Mouse (Mus musculus) stomach, embryonic 16.5 days (tissue): Measurements from ENCODE around the gene Chrne. TPM values are rescaled to one million over a fixed set of nuclear protein-coding genes. Genes with fewer than 3 reads are reported as not detected.

Experiments used
- ATAC-seq: fragments of 200-750 bp; cut with Nextera tagmentation; 2 replicates; pipeline ENCODE4 v1.8.0; 2017; ENCODE audit warnings: moderate number of reproducible peaks, moderate TSS enrichment; ENCODE audit not compliant: insufficient read depth, low FRiP score
- H3K27ac ChIP-seq: fragments of 300-500 bp; sonication (generic); 2 replicates; pipeline ENCODE4 v1.5.1; 2014; ENCODE audit warnings: low read length
- H3K27me3 ChIP-seq: fragments of 300-500 bp; sonication (generic); 2 replicates; pipeline ENCODE4 v1.6.1; 2014; ENCODE audit warnings: low read length, control low read depth, mixed read lengths; ENCODE audit not compliant: control insufficient read depth, insufficient read depth
- H3K36me3 ChIP-seq: fragments of 300-500 bp; sonication (generic); 2 replicates; pipeline ENCODE4 v1.6.1; 2014; ENCODE audit warnings: low read length; ENCODE audit not compliant: control insufficient read depth, insufficient read depth
- H3K4me1 ChIP-seq: fragments of 300-500 bp; sonication (generic); 2 replicates; pipeline ENCODE4 v1.6.1; 2014; ENCODE audit warnings: low read length, control low read depth, mixed read lengths; ENCODE audit not compliant: control insufficient read depth, insufficient read depth
- H3K4me2 ChIP-seq: fragments of 300-500 bp; sonication (generic); 2 replicates; pipeline ENCODE4 v1.6.1; 2014; ENCODE audit warnings: low read depth, low read length, mixed read lengths
- H3K4me3 ChIP-seq: fragments of 300-500 bp; sonication (generic); replicated peaks from 2 replicates; pipeline ENCODE4 v1.5.1; 2014; ENCODE audit warnings: mild to moderate bottlenecking, low read length
- H3K9ac ChIP-seq: fragments of 300-500 bp; sonication (generic); 2 replicates; pipeline ENCODE4 v1.6.1; 2014; ENCODE audit warnings: low read length
- H3K9me3 ChIP-seq: fragments of 300-500 bp; sonication (generic); replicated peaks from 2 replicates; pipeline ENCODE4 v1.6.1; 2016; ENCODE audit warnings: low read length, control low read depth; ENCODE audit not compliant: control insufficient read depth
- WGBS: fragments of 180-500 bp; shearing (Covaris S2); extraction: QIAGEN DNeasy Blood & Tissue Kit; methylation state at CpG from one replicate; pipeline ENCODE4 v1.1.7; 2014; 5-methylcytosine and 5-hydroxymethylcytosine counted together
- polyA plus RNA-seq: library from polyadenylated mRNA; unstranded; fragments of >200 nt; fragmentation: Nextera tagmentation; extraction: Ambion mirVana; gene quantifications from 2 replicates; pipeline ENCODE4 v1.2.1, GENCODE M21; 2015

Chrne gene
- 0.37 TPM in 1 of 2 replicates, not detected in the other for polyA plus RNA-seq

DNA sequence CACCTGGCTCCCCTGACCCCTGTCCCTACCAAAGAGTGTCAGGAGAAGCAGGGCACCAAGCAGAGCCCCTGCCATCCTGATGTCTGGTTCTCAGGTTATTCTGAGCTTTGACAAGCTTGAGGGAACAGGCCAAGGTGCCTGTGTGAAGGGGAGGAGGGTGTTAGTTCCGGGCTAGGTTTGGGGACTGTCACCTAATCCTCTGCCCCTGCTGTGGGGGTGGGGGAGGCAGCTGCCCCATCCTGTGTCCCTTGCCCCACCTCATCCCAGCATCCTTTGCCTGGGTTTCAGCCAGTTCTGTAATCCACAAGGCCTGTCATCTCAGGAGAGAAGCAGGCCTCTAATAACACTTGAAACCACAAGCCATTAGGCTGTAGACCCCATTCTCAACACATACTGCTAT, at the start of gene Chrne:
Gene Chrne (minus strand): TSS at position 116 of the 400 bp plus-strand sequence.
- no peak within 1 kb of the TSS for H3K27ac ChIP-seq
- no peak within 1 kb of the TSS for H3K9ac ChIP-seq
- H3K4me3 ChIP-seq: no peak within 1 kb of the TSS
- H3K36me3 ChIP-seq: no peaks in the 10 kb centered on the region
- H3K27me3 ChIP-seq: no peaks in the 10 kb centered on the region
- no peaks in the 10 kb centered on the region for H3K9me3 ChIP-seq
- no peak for ATAC-seq
- 50% methylated on average over 1 of the region's 1 CpGs for WGBS
- H3K4me1 ChIP-seq: peaks cover 22% of the 10 kb centered on the region
- H3K4me2 ChIP-seq: no peak within 1 kb of the TSS

DNA sequence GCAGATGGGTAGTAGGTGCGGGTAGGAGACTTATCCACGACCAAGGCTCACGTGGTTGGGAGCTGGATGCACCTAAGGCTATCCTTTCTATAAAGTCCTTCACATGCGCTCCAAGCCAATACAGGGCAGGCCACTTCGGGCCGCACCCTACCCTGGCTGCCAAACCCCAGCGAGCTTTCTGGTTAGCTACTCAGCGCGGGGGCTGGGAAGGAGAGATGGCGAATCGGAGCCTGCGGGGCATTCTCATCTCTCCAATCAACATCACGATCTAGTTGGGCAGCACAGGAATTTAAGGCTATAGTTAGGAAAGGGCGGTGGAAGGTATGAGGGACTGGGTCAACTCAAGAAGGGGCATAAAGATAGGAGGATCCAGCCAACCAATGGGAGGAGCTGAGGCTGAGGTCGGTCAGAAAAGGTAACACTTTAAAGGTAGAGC, 49.3 kb upstream of the Chrne start:
- H3K4me1 ChIP-seq: peaks cover 21% of the 10 kb centered on the region
- H3K36me3 ChIP-seq: peaks cover 15% of the 10 kb centered on the region
- WGBS: under 1% methylated on average over 15 of the region's 15 CpGs
- no peaks in the 10 kb centered on the region for H3K27me3 ChIP-seq
- peak overlapping the region; percentile 73 for H3K4me3 ChIP-seq
- no peaks in the 10 kb centered on the region for H3K9me3 ChIP-seq
- H3K4me2 ChIP-seq: peak overlapping the region; percentile 94
- peak; percentile 59; the same call in 1 of the 2 replicates for ATAC-seq
- peak overlapping the region; percentile 82 for H3K9ac ChIP-seq
- H3K27ac ChIP-seq: peak overlapping the region; percentile 99

DNA sequence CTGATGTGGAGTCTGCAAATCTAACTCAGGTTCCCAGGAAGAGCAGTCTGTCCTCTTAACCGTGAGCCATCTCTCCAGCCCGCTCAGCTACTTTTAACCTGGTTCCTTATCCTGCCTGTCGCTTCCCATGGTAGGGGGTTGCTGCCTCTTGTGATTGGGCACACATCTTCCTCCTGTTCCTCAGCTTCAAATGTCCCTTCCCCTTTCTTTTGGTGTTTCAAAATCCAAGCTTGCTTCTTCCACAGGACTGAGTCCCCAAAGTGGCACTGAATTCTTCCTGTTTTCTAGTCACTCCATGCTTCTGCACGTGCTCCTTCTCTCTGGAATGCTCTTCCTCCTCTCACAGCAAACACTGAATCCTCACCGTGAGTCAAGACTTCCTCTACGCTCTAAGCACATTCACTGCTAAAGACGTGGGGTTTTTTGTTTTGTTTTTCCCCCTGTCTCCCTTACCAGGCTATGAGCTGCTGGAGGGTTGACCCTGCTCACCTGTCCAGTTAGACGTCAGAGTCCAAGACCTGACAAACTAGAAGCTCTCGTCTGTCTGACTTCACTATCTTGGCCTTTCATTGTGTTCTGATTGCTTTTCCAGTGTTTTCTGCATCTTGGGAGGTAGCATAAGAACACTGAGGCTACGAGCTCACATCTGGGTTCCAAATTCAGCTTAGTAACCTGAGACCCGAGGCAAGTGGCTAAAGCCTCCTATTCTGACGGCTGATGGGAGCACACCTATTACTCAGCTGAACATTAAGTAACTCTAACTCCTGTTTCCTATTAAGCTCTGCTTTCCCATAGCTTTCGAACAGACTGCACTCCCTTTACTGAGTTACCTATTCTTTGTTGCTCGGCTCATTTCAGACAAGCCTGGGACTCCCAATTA, 48.5 kb upstream of the Chrne start:
- no peak for ATAC-seq
- H3K4me3 ChIP-seq: peak overlapping the region; percentile 73
- H3K4me1 ChIP-seq: peaks cover 21% of the 10 kb centered on the region
- no peaks in the 10 kb centered on the region for H3K27me3 ChIP-seq
- peak overlapping the region; percentile 82 for H3K9ac ChIP-seq
- H3K36me3 ChIP-seq: peaks cover 15% of the 10 kb centered on the region
- H3K27ac ChIP-seq: peak overlapping the region; percentile 99
- 60% methylated on average over 14 of the region's 14 CpGs for WGBS
- H3K9me3 ChIP-seq: no peaks in the 10 kb centered on the region
- H3K4me2 ChIP-seq: peak overlapping the region; percentile 94

DNA sequence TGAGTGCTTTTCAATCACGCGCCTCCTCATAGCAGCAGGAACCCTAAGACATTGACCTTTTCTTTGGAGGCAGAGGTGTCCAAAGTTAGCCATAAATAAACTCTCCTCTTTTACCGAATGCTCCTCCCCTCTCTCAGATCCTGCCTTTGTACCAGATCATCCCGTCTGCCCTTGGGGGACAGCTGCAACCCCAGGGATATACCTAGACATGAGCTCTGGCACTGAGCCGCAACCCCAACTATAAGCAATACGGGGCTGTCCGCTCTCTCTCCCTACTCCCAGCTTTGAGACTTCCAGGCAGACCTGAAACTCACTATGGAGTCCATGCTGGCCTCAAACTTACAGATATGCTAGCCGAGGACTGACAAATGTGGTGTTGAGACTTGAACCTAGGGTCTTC, 47.7 kb upstream of the Chrne start:
- no peak for ATAC-seq
- no peak overlapping the region for H3K4me3 ChIP-seq
- WGBS: 93% methylated on average over 8 of the region's 8 CpGs
- peaks cover 21% of the 10 kb centered on the region for H3K4me1 ChIP-seq
- H3K9ac ChIP-seq: no peak overlapping the region
- H3K4me2 ChIP-seq: no peak overlapping the region
- H3K27ac ChIP-seq: no peak overlapping the region
- H3K27me3 ChIP-seq: no peaks in the 10 kb centered on the region
- peaks cover 15% of the 10 kb centered on the region for H3K36me3 ChIP-seq
- no peaks in the 10 kb centered on the region for H3K9me3 ChIP-seq

DNA sequence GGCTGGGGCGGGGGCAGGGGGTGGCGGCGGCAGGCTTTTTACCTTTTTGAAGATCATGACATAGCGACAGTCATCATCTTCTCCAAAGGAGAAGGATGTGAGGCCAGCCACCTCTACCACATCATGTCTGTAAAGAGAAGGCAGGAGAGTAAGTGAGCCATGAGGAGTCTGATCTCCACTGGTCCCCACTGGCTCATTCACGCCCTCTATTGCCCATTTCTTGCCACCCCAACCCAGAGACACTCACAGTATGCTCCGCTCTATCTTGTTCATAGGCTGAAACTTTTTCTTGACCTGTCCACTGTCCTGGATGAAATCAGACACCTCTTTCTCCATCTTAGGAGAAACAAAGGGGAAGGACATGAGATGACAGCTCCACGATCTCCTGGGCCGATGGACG, 45.7 kb upstream of the Chrne start:
- Histone ChIP-seq H3K4me2 (no peak overlapping the region), H3K4me3 (no peak overlapping the region), H3K4me1 (peaks cover 10% of the 10 kb centered on the region), H3K27ac (no peak overlapping the region), H3K9me3 (no peaks in the 10 kb centered on the region), H3K27me3 (no peaks in the 10 kb centered on the region), H3K9ac (no peak overlapping the region), H3K36me3 (peaks cover 15% of the 10 kb centered on the region)
- WGBS: 92% methylated on average over 9 of the region's 9 CpGs
- ATAC-seq: no peak

DNA sequence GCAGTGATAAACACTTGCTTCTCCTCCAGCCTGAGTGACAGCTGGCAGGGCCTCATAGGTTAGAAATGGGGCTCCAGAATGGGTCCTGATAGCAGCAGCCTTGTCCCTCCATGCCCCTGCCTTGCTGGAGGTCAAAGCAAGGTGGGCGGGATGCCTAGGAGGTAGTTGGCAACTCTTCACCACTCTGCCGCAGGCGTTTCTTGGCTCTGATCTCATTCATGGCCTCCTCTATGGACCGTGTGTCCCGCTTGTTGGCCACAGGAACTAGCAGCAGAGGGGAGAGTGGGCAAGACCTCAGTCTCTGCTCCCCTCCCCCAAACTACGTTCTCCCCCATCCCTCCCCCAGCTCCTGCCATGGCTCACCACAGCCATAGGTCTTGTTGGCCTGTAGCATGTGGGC, 44.9 kb upstream of the Chrne start:
- 84% methylated on average over 6 of the region's 6 CpGs for WGBS
- ATAC-seq: no peak

DNA sequence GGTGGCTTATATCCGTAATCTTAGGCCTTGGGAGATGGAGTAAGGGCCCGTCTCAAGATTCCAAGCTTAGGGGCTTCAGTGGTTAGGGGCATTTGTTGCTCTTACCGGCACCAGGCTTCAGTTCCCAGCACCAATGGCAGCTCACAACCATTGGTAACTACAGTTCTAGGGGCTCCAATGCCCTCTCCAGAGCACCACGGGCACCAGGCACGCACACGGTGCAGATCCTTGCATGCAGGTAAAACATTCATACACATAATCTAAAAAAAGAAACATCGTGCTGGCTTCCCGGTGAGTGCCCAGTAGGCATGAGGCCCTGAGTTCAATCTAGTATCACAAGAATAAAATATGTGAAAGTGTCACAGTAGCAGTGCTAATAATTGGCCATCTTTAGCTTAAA, 44.1 kb upstream of the Chrne start:
- H3K36me3 ChIP-seq: peaks cover 15% of the 10 kb centered on the region
- no peak for ATAC-seq
- 90% methylated on average over 8 of the region's 8 CpGs for WGBS

More for the DNA sequence above, 44.9 kb upstream of the Chrne start:
- Histone ChIP-seq H3K36me3 (peaks cover 15% of the 10 kb centered on the region), H3K4me2 (no peak overlapping the region), H3K4me3 (no peak overlapping the region), H3K9ac (no peak overlapping the region), H3K4me1 (peaks cover 10% of the 10 kb centered on the region), H3K27me3 (no peaks in the 10 kb centered on the region), H3K27ac (no peak overlapping the region), H3K9me3 (no peaks in the 10 kb centered on the region)

DNA sequence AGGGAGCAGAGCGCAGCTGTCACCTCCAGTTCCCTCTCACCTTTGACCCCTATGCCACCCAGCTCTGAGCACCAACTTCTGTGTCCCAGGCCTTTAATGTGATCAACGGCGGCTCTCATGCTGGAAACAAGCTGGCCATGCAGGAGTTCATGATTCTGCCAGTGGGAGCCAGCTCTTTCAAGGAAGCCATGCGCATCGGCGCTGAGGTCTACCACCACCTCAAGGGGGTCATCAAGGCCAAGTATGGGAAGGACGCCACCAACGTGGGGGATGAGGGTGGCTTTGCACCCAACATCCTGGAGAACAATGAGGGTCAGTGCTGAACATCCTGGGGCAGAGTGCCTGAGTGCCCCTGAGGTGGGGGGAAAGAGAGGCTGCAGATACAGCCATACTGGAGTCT, 41.6 kb upstream of the Chrne start:
- H3K9me3 ChIP-seq: no peaks in the 10 kb centered on the region
- no peaks in the 10 kb centered on the region for H3K27me3 ChIP-seq
- 87% methylated on average over 8 of the region's 8 CpGs for WGBS
- peaks cover 20% of the 10 kb centered on the region for H3K4me1 ChIP-seq
- no peak overlapping the region for H3K27ac ChIP-seq
- ATAC-seq: no peak
- peaks cover 15% of the 10 kb centered on the region for H3K36me3 ChIP-seq
- no peak overlapping the region for H3K9ac ChIP-seq
- H3K4me2 ChIP-seq: no peak overlapping the region
- H3K4me3 ChIP-seq: no peak overlapping the region

More for the DNA sequence above, 44.1 kb upstream of the Chrne start:
- Histone ChIP-seq H3K4me2 (no peak overlapping the region), H3K27me3 (no peaks in the 10 kb centered on the region), H3K9ac (no peak overlapping the region), H3K27ac (no peak overlapping the region), H3K4me3 (no peak overlapping the region), H3K9me3 (no peaks in the 10 kb centered on the region), H3K4me1 (peaks cover 10% of the 10 kb centered on the region)

DNA sequence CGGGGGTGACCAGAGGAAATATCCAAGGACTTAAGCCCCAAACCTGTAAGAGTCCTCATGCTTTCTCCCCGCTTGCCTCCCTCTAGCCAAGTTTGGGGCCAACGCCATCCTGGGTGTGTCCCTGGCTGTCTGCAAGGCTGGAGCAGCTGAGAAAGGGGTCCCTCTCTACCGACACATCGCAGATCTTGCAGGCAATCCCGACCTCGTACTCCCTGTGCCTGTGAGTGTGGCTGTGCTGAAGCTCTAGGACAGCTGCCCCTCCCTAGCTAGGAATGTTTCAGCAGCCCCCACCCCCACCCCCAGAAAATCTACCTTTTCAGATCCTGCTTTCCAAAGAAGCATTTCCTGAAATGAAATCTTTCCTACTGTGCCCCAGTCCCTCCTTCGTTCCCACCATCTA, 39.9 kb upstream of the Chrne start:
- Histone ChIP-seq H3K4me3 (no peak overlapping the region), H3K4me2 (no peak overlapping the region), H3K4me1 (peaks cover 20% of the 10 kb centered on the region), H3K9ac (no peak overlapping the region), H3K27ac (no peak overlapping the region), H3K36me3 (peaks cover 4% of the 10 kb centered on the region; the same call in 1 of the 2 replicates), H3K9me3 (no peaks in the 10 kb centered on the region), H3K27me3 (no peaks in the 10 kb centered on the region)
- no peak for ATAC-seq
- 60% methylated on average over 8 of the region's 8 CpGs for WGBS
